Comparison of ENCODE assay signal across 21 mouse cellular contexts in the genomic region with DNA sequence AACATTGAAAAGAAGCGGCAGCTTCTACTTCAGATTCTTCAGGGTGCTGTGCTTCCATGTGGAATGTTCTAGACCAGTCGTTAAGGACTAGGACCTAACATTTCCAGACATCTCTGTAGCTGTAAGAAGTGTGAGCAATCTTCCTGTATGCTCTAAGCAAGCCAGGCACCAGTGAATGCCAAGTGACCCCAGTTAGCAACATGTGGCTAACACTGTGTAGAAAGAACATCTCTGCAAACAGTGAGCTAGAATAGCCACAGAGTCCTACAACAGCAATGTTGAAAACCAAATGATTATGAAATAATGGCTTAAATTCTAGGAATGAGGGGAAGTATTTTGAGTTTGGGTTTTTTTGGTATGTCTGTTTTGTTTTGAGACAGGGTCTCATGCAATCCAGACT.
"Had no signal": no experiment of that assay in that cellular context is flagged by ENCODE, and none has a peak within 500 bp of the region (broad histone marks: within the 10 kb centered on the region; RNA-seq: fewer than 3 reads in every experiment).

No protein-coding gene starts in this region.

- H3K9ac ChIP-seq: limb, embryonic 12.5 days; limb, embryonic 15.5 days; liver, embryonic 14.5 days; lung, embryonic 15.5 days; midbrain, embryonic 12.5 days; midbrain, embryonic 15.5 days; neural tube, embryonic 12.5 days; neural tube, embryonic 15.5 days had no signal

- H3K4me3 ChIP-seq: layer of hippocampus, adult 2 months; limb, embryonic 12.5 days; limb, embryonic 15.5 days; lung, embryonic 15.5 days; midbrain, embryonic 12.5 days; midbrain, embryonic 15.5 days; neural tube, embryonic 12.5 days; neural tube, embryonic 15.5 days had no signal

- DNase-seq: kidney, adult 2 months; kidney, postnatal 25 days; layer of hippocampus, adult 9-11 months; lung, postnatal 10 days; lung, postnatal 36 days; right cerebral cortex, adult 18-20 months; right cerebral cortex, postnatal 14 days; right cerebral cortex, postnatal 4 days; thymus, postnatal 36 days had no signal

- H3K9me3 ChIP-seq: limb, embryonic 12.5 days; limb, embryonic 15.5 days; lung, embryonic 15.5 days; midbrain, embryonic 12.5 days; midbrain, embryonic 15.5 days; neural tube, embryonic 12.5 days; neural tube, embryonic 15.5 days had no signal

- H3K27me3 ChIP-seq: limb, embryonic 12.5 days; limb, embryonic 15.5 days; lung, embryonic 15.5 days; midbrain, embryonic 12.5 days; midbrain, embryonic 15.5 days; neural tube, embryonic 12.5 days; neural tube, embryonic 15.5 days had no signal

- H3K36me3 ChIP-seq: limb, embryonic 12.5 days; limb, embryonic 15.5 days; lung, embryonic 15.5 days; midbrain, embryonic 12.5 days; midbrain, embryonic 15.5 days; neural tube, embryonic 12.5 days; neural tube, embryonic 15.5 days had no signal

- H3K4me2 ChIP-seq: limb, embryonic 12.5 days; limb, embryonic 15.5 days; lung, embryonic 15.5 days; midbrain, embryonic 12.5 days; midbrain, embryonic 15.5 days; neural tube, embryonic 12.5 days; neural tube, embryonic 15.5 days had no signal

- ATAC-seq: intestine, postnatal 0 days; midbrain, embryonic 15.5 days had no signal

- H3K4me1 ChIP-seq: lung, embryonic 15.5 days; midbrain, embryonic 15.5 days had no signal

- H3K27ac ChIP-seq: kidney, postnatal 0 days; limb, embryonic 12.5 days; limb, embryonic 15.5 days; liver, embryonic 14.5 days; lung, embryonic 15.5 days; midbrain, embryonic 12.5 days; midbrain, embryonic 15.5 days; neural tube, embryonic 12.5 days; neural tube, embryonic 15.5 days; stomach, postnatal 0 days had no signal
